Mouse (Mus musculus) hindlimb bud, embryonic 11.5 days (tissue): Measurements from ENCODE around the gene Ap3d1.
A peak's percentile ranks its signal among the peaks of the same experiment; 100 is the strongest.

Experiments used
- DNase-seq: peaks from one replicate; pipeline ENCODE4 v3.0.0-alpha.2; 2012; ENCODE audit warnings: low read depth, low spot score; ENCODE audit errors: extremely low spot score

Gene Ap3d1

GRCm38 (mm10) chr10:80742180-80742978 is at the start of gene Ap3d1:
Gene Ap3d1 (minus strand): TSS chr10:80742264.
- peak; percentile 97 for DNase-seq

GRCm38 (mm10) chr10:80791476-80792174 is 49.6 kb upstream of the Ap3d1 start:
- no peak for DNase-seq

GRCm38 (mm10) chr10:80790761-80791404 is 48.8 kb upstream of the Ap3d1 start:
- no peak for DNase-seq

- DNase-seq, result no peak
These were observed 45.5 kb upstream of the Ap3d1 start for GRCm38 (mm10) chr10:80787517-80787916.

GRCm38 (mm10) chr10:80785963-80786362 is 43.9 kb upstream of the Ap3d1 start:
- DNase-seq, result no peak

GRCm38 (mm10) chr10:80784871-80785270 is 42.8 kb upstream of the Ap3d1 start:
- DNase-seq, result no peak

GRCm38 (mm10) chr10:80784302-80784701 is 42.2 kb upstream of the Ap3d1 start:
- DNase-seq, result no peak

- no peak for DNase-seq
These were observed 37.5 kb upstream of the Ap3d1 start for GRCm38 (mm10) chr10:80779565-80779964.

GRCm38 (mm10) chr10:80777123-80777522 is 35.1 kb upstream of the Ap3d1 start:
- no peak for DNase-seq

- DNase-seq, result no peak
These were observed 34.4 kb upstream of the Ap3d1 start for GRCm38 (mm10) chr10:80776358-80776869.

- DNase-seq, result no peak
These were observed 33.7 kb upstream of the Ap3d1 start for GRCm38 (mm10) chr10:80775731-80776130.

GRCm38 (mm10) chr10:80774981-80775380 is 32.9 kb upstream of the Ap3d1 start:
- no peak for DNase-seq

GRCm38 (mm10) chr10:80774549-80774948 is 32.5 kb upstream of the Ap3d1 start:
- peak; percentile 64 for DNase-seq

- no peak for DNase-seq
These were observed 31.8 kb upstream of the Ap3d1 start for GRCm38 (mm10) chr10:80773816-80774215.

- no peak for DNase-seq
These were observed 26.3 kb upstream of the Ap3d1 start for GRCm38 (mm10) chr10:80768365-80768764.

- DNase-seq, result no peak
These were observed 24.2 kb upstream of the Ap3d1 start for GRCm38 (mm10) chr10:80766161-80766815.

GRCm38 (mm10) chr10:80765746-80766145 is 23.7 kb upstream of the Ap3d1 start:
- DNase-seq, result no peak

GRCm38 (mm10) chr10:80763502-80763901 is 21.4 kb upstream of the Ap3d1 start:
- DNase-seq, result no peak

- no peak for DNase-seq
These were observed 19.8 kb upstream of the Ap3d1 start for GRCm38 (mm10) chr10:80761821-80762220.

- DNase-seq, result no peak
These were observed 18.8 kb upstream of the Ap3d1 start for GRCm38 (mm10) chr10:80760596-80761524.
